Mouse (Mus musculus) heart, postnatal 0 days (tissue): Measurements from ENCODE around the gene Il11ra1.
"Not testable (repeated sequence)": the region's sequence is repeated elsewhere in the genome, so short reads cannot be mapped to it uniquely, and the experiment has no call there.

Source experiments
- CTCF ChIP-seq: IDR thresholded peaks from 2 replicates; pipeline ENCODE4 v1.5.1; 2016; ENCODE audit warnings: antibody characterized with exemption, control low read depth, low read depth
- EP300 ChIP-seq: IDR thresholded peaks from 2 replicates; pipeline ENCODE4 v1.6.1; 2016; ENCODE audit warnings: antibody characterized with exemption, low read depth

GRCm38 (mm10) chr4:41702226-41702625 lies 2.4 kb downstream of the Il11ra1 start:
- TF ChIP-seq CTCF, EP300: not testable (repeated sequence)
